Mouse (Mus musculus): ENCODE data around the gene Thy1. TPM values are rescaled to one million over a fixed set of nuclear protein-coding genes. Genes with fewer than 3 reads are reported as not detected.
A peak's percentile ranks its signal among the peaks of the same experiment; 100 is the strongest.

Gene Thy1
- total RNA-seq, 2 experiments from 2014 or later: 130 to 177 TPM

DNA sequence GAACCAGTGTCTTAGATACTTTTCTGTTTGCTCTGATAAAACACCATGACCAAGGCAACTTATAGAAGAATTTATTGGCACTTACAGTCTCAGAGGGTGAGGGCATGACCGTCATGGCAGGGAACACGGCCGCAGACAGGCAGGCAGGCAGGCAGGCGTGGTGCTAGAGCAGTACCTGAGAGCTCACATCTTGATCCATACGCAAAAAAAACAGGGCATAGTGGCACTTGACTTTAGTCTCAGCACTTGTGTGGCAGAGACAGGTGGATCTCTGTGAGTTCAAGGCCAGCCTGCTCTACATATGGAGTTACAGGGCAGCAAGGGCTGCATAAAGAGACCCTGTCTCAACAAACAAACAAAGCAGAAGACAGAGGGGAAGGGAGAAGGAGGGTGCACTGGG is 9.9 kb upstream of the Thy1 start:
- no peak for DNase-seq
- intact Hi-C loops (cut with DNase I): no loop called here

DNA sequence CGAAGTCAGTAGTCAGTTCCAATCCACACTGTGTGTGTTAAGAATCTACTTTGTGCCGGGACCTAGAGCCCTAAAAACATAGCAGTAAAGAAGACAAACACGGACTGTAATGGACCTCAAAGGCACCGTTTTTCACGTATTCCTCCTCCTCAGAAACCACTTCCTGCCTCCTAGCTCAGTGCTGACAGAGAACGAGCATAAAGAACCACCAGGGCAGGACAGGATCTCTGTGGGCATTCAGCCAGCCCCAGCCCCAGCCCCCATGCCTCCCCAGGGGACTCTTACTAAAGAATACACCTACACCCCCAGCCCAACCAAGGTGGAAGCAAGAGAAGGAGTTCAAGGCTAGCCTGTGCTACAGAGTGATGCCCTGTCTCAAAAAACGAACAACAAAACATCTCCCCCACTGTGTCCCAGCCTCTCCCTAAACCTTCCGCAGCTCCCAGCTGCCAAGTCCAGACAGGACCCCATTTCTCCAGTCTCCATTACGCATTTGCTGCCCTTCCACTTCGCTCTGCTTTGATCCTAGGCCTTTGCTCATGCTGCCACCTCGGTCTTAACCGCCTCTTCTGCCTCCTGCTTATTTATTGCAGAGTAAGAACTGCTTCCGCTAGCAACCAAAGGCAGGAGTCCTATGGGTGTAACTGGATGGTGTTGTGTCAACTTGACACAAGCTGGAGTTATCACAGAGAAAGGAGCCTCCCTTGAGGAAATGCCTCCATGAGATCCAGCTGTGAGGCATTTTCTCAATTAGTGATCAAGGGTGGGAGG is 9.0 kb upstream of the Thy1 start:
- intact Hi-C loops (cut with DNase I): no loop called here
- DNase-seq: no peak

DNA sequence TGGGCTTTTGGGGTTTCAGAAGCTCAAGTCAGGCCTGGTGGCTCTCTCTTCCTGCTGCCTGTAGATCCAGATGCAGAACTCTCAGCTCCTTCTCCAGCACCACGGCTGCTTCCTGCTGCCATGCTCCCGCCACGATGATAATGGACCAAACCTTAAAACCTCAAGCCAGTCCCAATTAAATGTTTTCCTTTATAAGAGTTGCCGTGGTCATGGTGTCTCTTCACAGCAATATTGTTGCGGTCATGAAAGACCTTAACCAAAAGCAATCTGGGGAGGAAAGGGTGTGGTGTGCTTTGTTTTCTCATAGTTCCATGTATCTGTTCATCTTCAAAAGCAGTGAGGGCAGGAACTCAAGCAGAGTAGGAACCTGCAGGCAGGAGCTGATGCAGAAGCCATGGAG is 6.1 kb upstream of the Thy1 start:
- DNase-seq: no peak
- intact Hi-C loops (cut with DNase I): no loop called here

DNA sequence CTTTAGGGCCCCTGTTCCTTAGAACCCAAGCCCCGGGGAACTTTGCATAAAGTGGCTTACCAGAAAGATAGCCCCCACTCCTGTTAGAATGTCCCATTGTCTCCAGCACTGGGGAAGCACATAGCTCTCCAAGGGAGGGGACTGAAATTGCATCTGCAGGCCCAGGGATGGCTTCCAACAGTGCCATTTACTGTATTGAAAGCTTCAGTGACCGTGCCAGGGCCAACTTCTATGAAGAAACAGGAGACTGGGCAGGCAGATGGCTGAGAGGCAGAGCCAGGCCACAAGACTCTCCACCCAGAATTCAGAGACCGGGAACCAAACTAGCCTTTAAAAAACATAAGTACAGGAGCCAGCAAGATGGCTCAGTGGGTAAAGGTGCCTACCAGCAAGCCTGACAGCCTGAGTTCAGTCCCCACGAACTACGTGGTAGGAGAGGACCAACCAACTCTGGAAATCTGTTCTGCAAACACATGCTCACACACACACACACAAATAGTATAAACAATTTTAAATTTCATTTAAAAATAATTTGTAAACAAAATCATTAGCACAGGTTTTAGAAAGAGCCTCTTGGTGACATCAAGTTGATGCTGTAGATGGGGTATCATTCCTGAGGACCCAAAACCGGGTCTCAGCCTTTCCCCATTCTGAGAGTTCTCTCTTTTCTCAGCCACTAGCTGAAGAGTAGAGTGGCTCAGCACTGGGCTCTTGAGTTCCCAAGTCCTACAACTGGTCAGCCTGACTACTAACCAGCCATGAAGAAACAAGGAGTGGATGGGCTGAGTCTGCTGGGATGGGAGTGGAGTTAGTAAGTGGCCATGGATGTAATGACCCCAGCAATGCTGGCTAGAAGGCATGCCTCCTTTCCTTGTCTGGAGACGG is 1.4 kb upstream of the Thy1 start:
- DNase-seq: peak; percentile 49
- intact Hi-C loops (cut with DNase I): loop anchor here (2.0 to 5.0 kb wide), 2 partner anchors 25 to 54 kb away; partner anchors contain the start of gene Usp2

DNA sequence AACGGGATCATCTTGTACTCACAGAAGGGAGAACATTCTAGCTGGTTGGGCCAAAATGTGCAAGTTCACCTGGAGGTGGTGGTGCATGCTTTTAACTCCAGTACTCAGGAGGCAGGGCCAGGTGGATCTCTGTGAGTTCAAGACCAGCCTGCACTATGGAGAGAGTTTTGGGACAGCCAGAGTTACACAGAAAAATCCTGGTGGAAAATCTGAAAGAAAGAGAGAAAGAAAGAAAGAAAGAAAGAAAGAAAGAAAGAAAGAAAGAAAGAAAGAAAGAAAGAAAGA is 846 bp upstream of the Thy1 start:
- intact Hi-C loops (cut with DNase I): loop anchor here (2.0 to 5.0 kb wide), 2 partner anchors 24 to 55 kb away; partner anchors contain the start of gene Usp2

DNA sequence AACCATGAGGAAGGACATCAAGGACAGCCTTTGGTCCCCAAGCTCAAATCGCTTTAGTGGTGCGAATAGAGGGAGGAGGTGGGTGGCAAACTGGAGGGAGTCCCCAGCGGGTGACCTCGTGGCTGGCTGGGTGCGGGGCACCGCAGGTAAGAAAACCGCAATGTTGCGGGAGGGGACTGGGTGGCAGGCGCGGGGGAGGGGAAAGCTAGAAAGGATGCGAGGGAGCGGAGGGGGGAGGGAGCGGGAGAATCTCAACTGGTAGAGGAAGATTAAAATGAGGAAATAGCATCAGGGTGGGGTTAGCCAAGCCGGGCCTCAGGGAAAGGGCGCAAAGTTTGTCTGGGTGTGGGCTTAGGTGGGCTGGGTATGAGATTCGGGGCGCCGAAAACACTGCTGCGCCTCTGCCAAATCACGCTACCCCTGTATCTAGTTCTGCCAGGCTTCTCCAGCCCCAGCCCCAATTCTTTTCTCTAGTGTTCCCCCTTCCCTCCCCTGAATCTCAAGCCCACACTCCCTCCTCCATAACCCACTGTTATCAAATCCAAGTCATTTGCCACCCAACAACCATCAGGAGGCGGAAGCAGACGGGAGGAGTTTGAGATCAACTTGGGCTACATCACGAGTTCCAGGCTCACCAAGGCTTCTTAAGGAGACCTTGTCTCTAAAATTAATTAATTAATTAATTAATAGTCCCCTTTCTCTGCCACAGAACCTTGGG is 683 bp downstream of the Thy1 start:
- DNase-seq: no peak
- intact Hi-C loops (cut with DNase I): loop anchor here (2.0 to 5.0 kb wide), 2 partner anchors 23 to 57 kb away; partner anchors contain the start of gene Usp2

More for the DNA sequence above, 846 bp upstream of the Thy1 start:
- no peak for DNase-seq

DNA sequence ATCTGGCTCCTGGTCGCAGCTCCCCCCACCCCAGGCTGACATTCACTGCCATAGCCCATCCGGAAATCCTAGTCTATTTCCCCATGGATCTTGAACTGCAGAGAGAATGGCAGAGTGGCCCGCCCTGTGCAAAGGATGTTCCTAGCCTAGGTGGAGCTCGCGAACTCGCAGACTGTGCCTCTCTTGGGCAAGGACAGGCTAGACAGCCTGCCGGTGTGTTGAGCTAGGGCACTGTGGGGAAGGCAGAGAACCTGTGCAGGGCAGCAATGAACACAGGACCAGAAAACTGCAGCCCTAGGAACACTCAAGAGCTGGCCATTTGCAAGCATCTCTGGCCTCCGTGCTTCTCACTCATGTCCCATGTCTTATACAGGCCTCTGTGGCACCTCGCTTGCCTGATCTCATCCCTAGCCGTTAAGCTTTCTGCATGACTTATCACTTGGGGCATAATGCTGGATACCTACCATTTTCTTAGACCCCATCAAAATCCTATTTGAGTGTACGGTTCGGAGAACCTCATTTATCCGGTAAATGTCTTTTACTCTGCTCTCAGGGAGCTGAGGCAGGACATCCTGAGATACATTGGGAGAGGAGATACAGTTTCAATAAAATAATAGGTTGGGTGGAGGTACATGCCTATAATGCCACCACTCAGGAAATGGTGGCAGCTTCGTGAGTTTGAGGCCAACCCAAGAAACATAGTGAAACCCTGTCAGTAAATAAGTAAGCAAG is 1.4 kb downstream of the Thy1 start:
- no peak for DNase-seq
- intact Hi-C loops (cut with DNase I): loop anchor here (5.0 kb wide), 1 partner anchor 57 kb away; no protein-coding TSS in a partner anchor

DNA sequence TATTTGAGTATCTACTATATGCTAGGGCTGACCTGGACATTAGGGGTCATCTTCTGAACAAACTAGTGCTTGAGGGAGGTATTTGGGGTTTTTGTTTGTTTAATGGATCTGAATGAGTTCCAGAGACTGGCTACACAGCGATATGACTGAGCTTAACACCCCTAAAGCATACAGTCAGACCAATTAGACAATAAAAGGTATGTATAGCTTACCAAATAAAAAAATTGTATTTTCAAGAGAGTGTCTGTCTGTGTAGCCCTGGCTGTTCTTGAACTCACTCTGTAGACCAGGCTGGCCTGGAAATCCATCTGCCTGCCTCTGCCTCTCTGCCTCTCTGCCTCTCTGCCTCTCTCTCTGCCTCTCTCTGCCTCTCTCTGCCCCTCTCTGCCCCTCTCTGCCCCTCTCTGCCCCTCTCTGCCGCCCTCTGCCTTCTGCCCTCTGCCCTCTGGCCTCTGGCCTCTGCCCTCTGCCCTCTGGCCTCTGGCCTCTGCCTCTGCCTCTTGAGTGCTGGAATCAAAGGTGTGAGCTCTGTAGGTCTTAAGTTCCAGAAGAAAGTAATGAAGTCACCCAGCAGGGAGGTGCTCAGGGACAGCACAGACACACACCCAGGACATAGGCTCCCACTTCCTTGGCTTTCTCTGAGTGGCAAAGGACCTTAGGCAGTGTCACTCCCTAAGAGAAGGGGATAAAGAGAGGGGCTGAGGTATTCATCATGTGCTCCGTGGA is 2.1 kb downstream of the Thy1 start:
- intact Hi-C loops (cut with DNase I): no loop called here
- no peak for DNase-seq

DNA sequence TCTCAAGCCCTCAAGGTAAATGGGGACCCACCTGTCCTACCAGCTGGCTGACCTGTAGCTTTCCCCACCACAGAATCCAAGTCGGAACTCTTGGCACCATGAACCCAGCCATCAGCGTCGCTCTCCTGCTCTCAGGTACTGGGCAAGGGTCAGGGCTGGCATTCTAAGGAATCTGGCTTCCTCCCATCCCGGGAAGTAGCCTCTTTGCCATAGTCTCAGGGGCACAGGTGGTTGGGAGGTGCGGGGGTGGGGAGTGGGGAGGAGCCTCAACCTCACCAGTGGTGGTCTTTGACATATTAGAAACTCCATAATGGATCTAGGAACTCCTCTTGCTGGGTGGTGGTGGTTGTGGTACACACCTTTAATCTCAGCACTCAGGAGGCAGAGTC is 2.7 kb downstream of the Thy1 start:
- no peak for DNase-seq
- intact Hi-C loops (cut with DNase I): no loop called here

DNA sequence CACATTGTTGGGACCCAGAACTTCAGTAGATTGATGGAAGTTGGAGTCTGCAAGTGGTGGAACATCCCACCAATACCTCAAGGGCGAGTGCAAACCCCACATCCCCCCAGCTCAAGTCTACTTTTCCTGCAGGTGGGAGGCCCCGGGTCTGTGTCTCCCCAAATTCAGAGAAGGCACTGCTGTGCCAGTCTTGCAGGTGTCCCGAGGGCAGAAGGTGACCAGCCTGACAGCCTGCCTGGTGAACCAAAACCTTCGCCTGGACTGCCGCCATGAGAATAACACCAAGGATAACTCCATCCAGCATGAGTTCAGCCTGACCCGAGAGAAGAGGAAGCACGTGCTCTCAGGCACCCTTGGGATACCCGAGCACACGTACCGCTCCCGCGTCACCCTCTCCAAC is 3.2 kb downstream of the Thy1 start:
- DNase-seq: no peak
- intact Hi-C loops (cut with DNase I): no loop called here

DNA sequence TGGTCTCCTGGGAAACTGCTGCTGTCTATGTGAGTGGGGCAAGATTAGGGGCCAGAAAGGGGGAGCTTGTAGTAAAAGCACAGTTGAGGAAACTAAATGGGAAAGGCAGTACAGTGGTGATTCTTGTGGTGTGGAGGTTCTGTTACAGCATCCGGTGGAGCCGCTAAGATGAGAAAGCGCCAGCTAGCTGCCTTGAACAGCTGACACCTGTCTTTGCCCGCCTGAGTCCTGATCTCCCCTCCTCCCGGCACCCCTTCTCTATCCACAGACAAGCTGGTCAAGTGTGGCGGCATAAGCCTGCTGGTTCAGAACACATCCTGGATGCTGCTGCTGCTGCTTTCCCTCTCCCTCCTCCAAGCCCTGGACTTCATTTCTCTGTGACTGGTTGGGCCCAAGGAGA is 3.9 kb downstream of the Thy1 start:
- DNase-seq: no peak
- intact Hi-C loops (cut with DNase I): no loop called here

DNA sequence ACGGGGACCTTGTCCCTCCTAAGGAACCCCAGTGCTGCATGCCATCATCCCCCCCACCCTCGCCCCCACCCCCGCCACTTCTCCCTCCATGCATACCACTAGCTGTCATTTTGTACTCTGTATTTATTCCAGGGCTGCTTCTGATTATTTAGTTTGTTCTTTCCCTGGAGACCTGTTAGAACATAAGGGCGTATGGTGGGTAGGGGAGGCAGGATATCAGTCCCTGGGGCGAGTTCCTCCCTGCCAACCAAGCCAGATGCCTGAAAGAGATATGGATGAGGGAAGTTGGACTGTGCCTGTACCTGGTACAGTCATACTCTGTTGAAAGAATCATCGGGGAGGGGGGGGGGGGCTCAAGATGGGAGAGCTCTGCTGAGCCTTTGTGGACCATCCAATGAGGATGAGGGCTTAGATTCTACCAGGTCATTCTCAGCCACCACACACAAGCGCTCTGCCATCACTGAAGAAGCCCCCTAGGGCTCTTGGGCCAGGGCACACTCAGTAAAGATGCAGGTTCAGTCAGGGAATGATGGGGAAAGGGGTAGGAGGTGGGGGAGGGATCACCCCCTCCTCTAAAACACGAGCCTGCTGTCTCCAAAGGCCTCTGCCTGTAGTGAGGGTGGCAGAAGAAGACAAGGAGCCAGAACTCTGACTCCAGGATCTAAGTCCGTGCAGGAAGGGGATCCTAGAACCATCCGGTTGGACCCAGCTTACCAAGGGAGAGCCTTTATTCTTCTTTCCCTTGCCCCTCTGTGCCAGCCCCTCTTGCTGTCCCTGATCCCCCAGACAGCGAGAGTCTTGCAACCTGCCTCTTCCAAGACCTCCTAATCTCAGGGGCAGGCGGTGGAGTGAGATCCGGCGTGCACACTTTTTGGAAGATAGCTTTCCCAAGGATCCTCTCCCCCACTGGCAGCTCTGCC is 4.6 kb downstream of the Thy1 start:
- DNase-seq: no peak
- intact Hi-C loops (cut with DNase I): no loop called here

DNA sequence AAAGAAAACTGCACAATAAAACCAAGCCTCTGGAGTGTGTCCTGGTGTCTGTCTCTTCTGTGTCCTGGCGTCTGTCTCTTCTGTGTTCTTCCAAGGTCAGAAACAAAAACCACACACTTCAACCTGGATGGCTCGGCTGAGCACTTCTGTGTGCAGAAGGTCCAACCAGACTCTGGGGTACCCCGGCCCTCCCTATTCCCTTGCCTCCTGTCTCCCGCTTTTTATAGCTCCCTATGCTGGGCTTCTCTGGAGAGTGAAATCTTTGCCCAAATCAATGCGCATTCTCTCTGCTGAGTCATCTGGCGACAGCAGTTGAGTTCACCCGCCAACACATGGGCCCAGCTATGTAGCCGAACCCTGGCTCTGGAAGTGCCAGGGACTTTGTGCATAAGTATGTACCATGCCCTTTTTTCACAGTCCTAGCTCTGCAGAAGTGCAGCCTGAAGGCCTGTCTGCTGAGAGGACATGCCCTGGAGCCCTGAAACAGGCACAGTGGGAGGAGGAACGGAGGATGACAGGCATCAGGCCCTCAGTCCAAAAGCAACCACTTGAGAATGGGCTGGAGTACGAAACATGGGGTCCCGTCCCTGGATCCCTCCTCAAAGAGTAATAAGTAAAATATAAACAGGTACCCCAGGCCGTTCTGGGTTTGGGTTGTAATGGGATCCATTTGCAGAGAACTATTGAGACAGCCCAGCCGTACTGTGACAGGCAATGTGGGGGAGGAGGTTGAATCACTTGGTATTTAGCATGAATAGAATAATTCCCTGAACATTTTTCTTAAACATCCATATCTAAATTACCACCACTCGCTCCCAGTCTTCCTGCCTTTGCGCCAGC is 5.6 kb downstream of the Thy1 start:
- intact Hi-C loops (cut with DNase I): no loop called here
- DNase-seq: no peak

DNA sequence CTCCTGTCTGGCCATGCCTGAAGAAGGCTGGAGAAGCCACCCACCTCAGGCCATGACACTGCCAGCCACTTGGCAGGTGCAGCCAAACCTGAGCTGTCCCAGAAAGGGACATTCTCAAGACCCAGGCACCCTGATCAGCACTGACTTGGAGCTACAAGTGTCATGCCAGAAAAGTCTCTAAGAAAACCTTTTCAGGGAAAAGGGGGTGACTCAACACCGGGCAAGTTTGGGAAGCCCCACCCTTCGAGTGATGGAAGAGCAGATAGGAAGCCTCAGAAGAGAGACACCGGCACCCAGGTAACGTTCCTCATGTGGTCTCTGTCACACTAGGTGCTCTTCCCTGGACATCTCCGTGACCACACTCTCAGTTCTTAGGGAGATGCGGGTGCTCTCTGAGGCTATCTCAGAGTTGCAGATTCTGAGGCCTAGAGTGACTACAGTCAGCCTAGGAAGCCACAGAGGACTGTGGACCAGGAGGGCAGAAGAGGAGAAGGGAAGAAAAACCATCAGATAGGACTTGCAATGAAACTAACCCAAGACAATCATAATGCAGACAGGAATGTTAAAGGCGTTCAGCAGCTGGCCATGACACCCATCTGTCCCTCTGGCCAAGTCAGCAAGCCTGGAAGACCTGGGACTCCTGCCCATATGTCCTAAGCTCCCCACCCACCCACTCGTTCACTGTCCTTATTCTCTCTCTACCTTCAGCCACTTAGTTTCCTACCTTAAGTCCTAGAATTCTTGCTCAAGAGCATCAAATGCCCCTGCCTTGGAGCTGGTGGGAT is 6.4 kb downstream of the Thy1 start:
- no peak for DNase-seq
- intact Hi-C loops (cut with DNase I): no loop called here

DNA sequence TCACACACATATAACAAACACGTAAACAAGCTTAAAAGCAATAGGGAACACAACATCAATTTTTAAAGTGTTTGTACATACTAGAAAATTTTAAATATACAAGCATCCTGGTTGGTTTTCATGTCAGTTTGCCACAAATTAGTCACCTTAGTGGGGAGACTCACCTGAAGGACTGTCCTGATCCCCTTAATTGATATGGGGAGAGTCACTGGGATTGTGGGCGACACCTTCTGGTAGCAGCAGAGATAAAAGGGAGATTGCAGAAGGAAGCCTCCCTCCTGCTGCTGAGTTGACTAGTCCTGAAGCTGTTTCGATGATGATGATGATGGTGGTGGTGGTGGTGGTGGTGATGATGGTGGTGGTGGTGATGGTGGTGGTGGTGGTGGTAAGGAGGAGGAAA is 9.7 kb downstream of the Thy1 start:
- intact Hi-C loops (cut with DNase I): no loop called here
- DNase-seq: no peak

DNA sequence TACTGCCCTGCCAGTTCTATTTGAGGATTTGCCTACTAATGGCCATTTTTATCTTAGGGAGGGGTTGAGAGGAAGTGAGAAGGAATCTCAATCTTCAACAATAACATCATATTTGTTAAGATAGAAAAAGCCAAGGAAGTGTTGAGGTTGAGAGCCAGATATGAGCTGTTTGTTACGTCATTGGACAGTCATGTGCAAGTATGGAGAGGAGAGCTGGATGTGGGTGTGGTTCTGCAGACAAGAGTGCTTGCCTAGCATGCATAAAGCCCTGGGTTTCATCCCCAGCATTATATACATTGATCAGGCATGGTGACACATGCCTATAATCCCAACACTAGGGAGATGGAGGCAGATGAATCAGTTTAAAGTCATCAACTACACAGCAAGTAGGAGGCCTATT is 10.8 kb downstream of the Thy1 start:
- intact Hi-C loops (cut with DNase I): no loop called here
- DNase-seq: no peak

DNA sequence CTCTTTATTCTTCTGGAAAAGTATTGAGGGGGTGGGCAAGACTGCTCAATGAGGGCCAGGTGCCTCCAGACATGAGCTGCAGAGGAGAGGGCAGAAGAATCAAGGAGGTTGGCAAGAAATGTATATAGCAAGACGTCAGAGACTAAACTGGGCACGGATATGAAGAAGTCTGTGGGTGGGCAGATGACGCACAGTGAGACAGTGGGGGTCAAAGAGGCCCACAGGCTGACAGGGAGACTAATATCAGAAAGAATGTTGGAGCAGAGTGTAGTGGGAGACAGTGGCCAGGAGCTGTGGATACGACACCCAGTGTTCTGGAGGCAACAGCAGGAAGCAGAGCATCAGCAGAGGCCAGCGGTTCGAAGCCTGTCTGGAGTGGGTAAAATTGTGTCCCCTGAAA is 15.4 kb downstream of the Thy1 start:
- intact Hi-C loops (cut with DNase I): no loop called here
- no peak for DNase-seq

All from left cerebral cortex, postnatal 4 days (tissue).